Mouse (Mus musculus): Measurements from ENCODE around the gene Snap47. TPM values are rescaled to one million over a fixed set of nuclear protein-coding genes. Genes with fewer than 3 reads are reported as not detected.
A peak's percentile ranks its signal among the peaks of the same experiment; 100 is the strongest.
"Not testable (repeated sequence)": the region's sequence is repeated elsewhere in the genome, so short reads cannot be mapped to it uniquely, and the experiment has no call there.

Gene Snap47
- polyA plus RNA-seq, 1 experiment: 467 TPM

- no peak overlapping the region for H3K4me3 ChIP-seq (ENCODE audit: insufficient read depth, low read length)
- no peaks in the 10 kb centered on the region for H3K4me1 ChIP-seq (ENCODE audit: control insufficient read depth, insufficient read depth, low read length)
- TF ChIP-seq POLR2A (IDR thresholded peaks at IDR 0.05; ENCODE audit: extremely low read depth, insufficient read depth, low read length) (no peak), CTCF (IDR thresholded peaks at IDR 0.05; ENCODE audit: extremely low read depth, insufficient read depth, low read length) (no peak)
- no peak overlapping the region for H3K27ac ChIP-seq (ENCODE audit: insufficient read depth, low read length)
These were observed 63.5 kb downstream of the Snap47 start for GRCm38 (mm10) chr11:59387471-59387870.

GRCm38 (mm10) chr11:59385123-59385522, 65.9 kb downstream of the Snap47 start:
- Histone ChIP-seq H3K27ac (ENCODE audit: insufficient read depth, low read length) (no peak overlapping the region), H3K4me3 (ENCODE audit: insufficient read depth, low read length) (no peak overlapping the region), H3K4me1 (ENCODE audit: control insufficient read depth, insufficient read depth, low read length) (no peaks in the 10 kb centered on the region)
- TF ChIP-seq CTCF (IDR thresholded peaks at IDR 0.05; ENCODE audit: extremely low read depth, insufficient read depth, low read length): no peak
- TF ChIP-seq POLR2A (IDR thresholded peaks at IDR 0.05; ENCODE audit: extremely low read depth, insufficient read depth, low read length): no peak

GRCm38 (mm10) chr11:59384441-59384959, 66.5 kb downstream of the Snap47 start:
- no peak overlapping the region for H3K27ac ChIP-seq (ENCODE audit: insufficient read depth, low read length)
- H3K4me1 ChIP-seq (ENCODE audit: control insufficient read depth, insufficient read depth, low read length): no peaks in the 10 kb centered on the region
- H3K4me3 ChIP-seq (ENCODE audit: insufficient read depth, low read length): no peak overlapping the region
- TF ChIP-seq POLR2A (IDR thresholded peaks at IDR 0.05; ENCODE audit: extremely low read depth, insufficient read depth, low read length): no peak
- TF ChIP-seq CTCF (IDR thresholded peaks at IDR 0.05; ENCODE audit: extremely low read depth, insufficient read depth, low read length): no peak

- no peak for TF ChIP-seq POLR2A (IDR thresholded peaks at IDR 0.05; ENCODE audit: extremely low read depth, insufficient read depth, low read length)
- no peak for TF ChIP-seq CTCF (IDR thresholded peaks at IDR 0.05; ENCODE audit: extremely low read depth, insufficient read depth, low read length)
- Histone ChIP-seq H3K4me1 (ENCODE audit: control insufficient read depth, insufficient read depth, low read length) (no peaks in the 10 kb centered on the region), H3K4me3 (ENCODE audit: insufficient read depth, low read length) (no peak overlapping the region), H3K27ac (ENCODE audit: insufficient read depth, low read length) (no peak overlapping the region)
These were observed 71.4 kb downstream of the Snap47 start for GRCm38 (mm10) chr11:59379547-59379946.

GRCm38 (mm10) chr11:59377999-59378398, 73.0 kb downstream of the Snap47 start:
- TF ChIP-seq CTCF (IDR thresholded peaks at IDR 0.05; ENCODE audit: extremely low read depth, insufficient read depth, low read length): no peak
- TF ChIP-seq POLR2A (IDR thresholded peaks at IDR 0.05; ENCODE audit: extremely low read depth, insufficient read depth, low read length): no peak
- Histone ChIP-seq H3K27ac (ENCODE audit: insufficient read depth, low read length) (no peak overlapping the region), H3K4me3 (ENCODE audit: insufficient read depth, low read length) (no peak overlapping the region), H3K4me1 (ENCODE audit: control insufficient read depth, insufficient read depth, low read length) (no peaks in the 10 kb centered on the region)

- TF ChIP-seq CTCF (IDR thresholded peaks at IDR 0.05; ENCODE audit: extremely low read depth, insufficient read depth, low read length) (no peak), POLR2A (IDR thresholded peaks at IDR 0.05; ENCODE audit: extremely low read depth, insufficient read depth, low read length) (no peak)
- Histone ChIP-seq H3K27ac (ENCODE audit: insufficient read depth, low read length) (no peak within 1 kb of the TSS), H3K4me3 (ENCODE audit: insufficient read depth, low read length) (no peak within 1 kb of the TSS), H3K4me1 (ENCODE audit: control insufficient read depth, insufficient read depth, low read length) (no peaks in the 10 kb centered on the region)
These were observed 75.5 kb downstream of the Snap47 start, which contains the start of gene Prss38 for GRCm38 (mm10) chr11:59375475-59375874. Gene Prss38, minus strand, starts transcription at chr11:59375657.

- no peak overlapping the region for H3K4me3 ChIP-seq (ENCODE audit: insufficient read depth, low read length)
- TF ChIP-seq POLR2A (IDR thresholded peaks at IDR 0.05; ENCODE audit: extremely low read depth, insufficient read depth, low read length) (no peak), CTCF (IDR thresholded peaks at IDR 0.05; ENCODE audit: extremely low read depth, insufficient read depth, low read length) (no peak)
- no peaks in the 10 kb centered on the region for H3K4me1 ChIP-seq (ENCODE audit: control insufficient read depth, insufficient read depth, low read length)
- no peak overlapping the region for H3K27ac ChIP-seq (ENCODE audit: insufficient read depth, low read length)
These were observed 81.1 kb downstream of the Snap47 start for GRCm38 (mm10) chr11:59369848-59370247.

GRCm38 (mm10) chr11:59367955-59368354, 83.0 kb downstream of the Snap47 start:
- H3K4me1 ChIP-seq (ENCODE audit: control insufficient read depth, insufficient read depth, low read length); H3K27ac ChIP-seq (ENCODE audit: insufficient read depth, low read length); H3K4me3 ChIP-seq (ENCODE audit: insufficient read depth, low read length): not testable (repeated sequence)

GRCm38 (mm10) chr11:59366633-59367032, 84.4 kb downstream of the Snap47 start:
- no peaks in the 10 kb centered on the region for H3K4me1 ChIP-seq (ENCODE audit: control insufficient read depth, insufficient read depth, low read length)
- no peak overlapping the region for H3K27ac ChIP-seq (ENCODE audit: insufficient read depth, low read length)
- H3K4me3 ChIP-seq (ENCODE audit: insufficient read depth, low read length): no peak overlapping the region
- TF ChIP-seq POLR2A (IDR thresholded peaks at IDR 0.05; ENCODE audit: extremely low read depth, insufficient read depth, low read length) (no peak), CTCF (IDR thresholded peaks at IDR 0.05; ENCODE audit: extremely low read depth, insufficient read depth, low read length) (0 out of 2 replicates have a peak, but pooled peaks have one; percentile 3)

GRCm38 (mm10) chr11:59366031-59366430, 85.0 kb downstream of the Snap47 start:
- Histone ChIP-seq H3K4me1 (ENCODE audit: control insufficient read depth, insufficient read depth, low read length) (no peaks in the 10 kb centered on the region), H3K4me3 (ENCODE audit: insufficient read depth, low read length) (no peak overlapping the region), H3K27ac (ENCODE audit: insufficient read depth, low read length) (no peak overlapping the region)
- TF ChIP-seq CTCF (IDR thresholded peaks at IDR 0.05; ENCODE audit: extremely low read depth, insufficient read depth, low read length) (no peak), POLR2A (IDR thresholded peaks at IDR 0.05; ENCODE audit: extremely low read depth, insufficient read depth, low read length) (no peak)
